Mouse (Mus musculus) intestine, postnatal 0 days (tissue): ENCODE measurements at regions not wholly inside any gene's neighbourhood (a gene's known extent, or its start where the extent isn't known, plus 50 kb on each side); places are given as distances from the start of the nearest gene placed in this dataset.

Experiments used
- ATAC-seq: fragments of 200-750 bp; cut with Nextera tagmentation; 2 replicates; pipeline ENCODE4 v1.8.0; 2017; ENCODE audit warnings: mild to moderate bottlenecking, moderate TSS enrichment, moderate library complexity
- H3K27ac ChIP-seq: fragments of 300-500 bp; sonication (generic); 2 replicates; pipeline ENCODE4 v1.5.1; 2014; ENCODE audit warnings: mild to moderate bottlenecking, low read depth, low read length, moderate library complexity
- H3K27me3 ChIP-seq: fragments of 300-500 bp; sonication (generic); replicated peaks from 2 replicates; pipeline ENCODE4 v1.6.1; 2014; ENCODE audit warnings: low read length, mixed read lengths; ENCODE audit not compliant: control insufficient read depth, insufficient read depth
- H3K36me3 ChIP-seq: fragments of 300-500 bp; sonication (generic); 2 replicates; pipeline ENCODE4 v1.6.1; 2014; ENCODE audit warnings: mild to moderate bottlenecking, moderate library complexity; ENCODE audit not compliant: control insufficient read depth, insufficient read depth
- H3K4me1 ChIP-seq: fragments of 300-500 bp; sonication (generic); replicated peaks from 2 replicates; pipeline ENCODE4 v1.6.1; 2014; ENCODE audit warnings: antibody characterized with exemption, low read length, mixed read lengths; ENCODE audit not compliant: control insufficient read depth, insufficient read depth
- H3K4me2 ChIP-seq: fragments of 300-500 bp; sonication (generic); replicated peaks from 2 replicates; pipeline ENCODE4 v1.6.1; 2014; ENCODE audit warnings: low read depth, mild to moderate bottlenecking, moderate library complexity
- H3K4me3 ChIP-seq: fragments of 300-500 bp; sonication (generic); 2 replicates; pipeline ENCODE4 v1.5.1; 2014; ENCODE audit warnings: low read depth, low read length
- H3K9ac ChIP-seq: fragments of 300-500 bp; sonication (generic); 2 replicates; pipeline ENCODE4 v1.6.1; 2014; ENCODE audit warnings: mild to moderate bottlenecking, low read depth, low read length
- H3K9me3 ChIP-seq: fragments of 300-500 bp; sonication (generic); 2 replicates; pipeline ENCODE4 v1.6.1; 2016; ENCODE audit warnings: mixed run types; ENCODE audit not compliant: control insufficient read depth
- CTCF ChIP-seq: sonication (generic); IDR thresholded peaks from 2 replicates; pipeline ENCODE4 v1.5.1; 2016; ENCODE audit warnings: low read depth, mild to moderate bottlenecking, control low read depth, antibody characterized with exemption, moderate library complexity
- WGBS: fragments of 180-500 bp; shearing (Covaris S2); extraction: QIAGEN DNeasy Blood & Tissue Kit; methylation state at CpG from one replicate; pipeline ENCODE4 v1.1.7; 2014; 5-methylcytosine and 5-hydroxymethylcytosine counted together

- no peak overlapping the region for H3K4me2 ChIP-seq
- H3K4me1 ChIP-seq: no peaks in the 10 kb centered on the region
- ATAC-seq: no peak
- WGBS: 65% methylated on average over 5 of the region's 5 CpGs
- H3K4me3 ChIP-seq: no peak overlapping the region
- no peak overlapping the region for H3K27ac ChIP-seq
- no peak overlapping the region for H3K9ac ChIP-seq
- H3K9me3 ChIP-seq: no peaks in the 10 kb centered on the region
- no peak for TF ChIP-seq CTCF
- no peaks in the 10 kb centered on the region for H3K27me3 ChIP-seq
- H3K36me3 ChIP-seq: no peaks in the 10 kb centered on the region
Measured at GRCm38 (mm10) chr15:24275100-24275499, 1138.5 kb downstream of the Basp1 start.

GRCm38 (mm10) chr15:24267360-24267759, 1146.2 kb downstream of the Basp1 start:
- Histone ChIP-seq H3K9me3 (no peaks in the 10 kb centered on the region), H3K4me2 (no peak overlapping the region), H3K27ac (no peak overlapping the region), H3K36me3 (no peaks in the 10 kb centered on the region), H3K4me3 (no peak overlapping the region), H3K27me3 (no peaks in the 10 kb centered on the region), H3K4me1 (no peaks in the 10 kb centered on the region), H3K9ac (no peak overlapping the region)
- ATAC-seq: no peak
- TF ChIP-seq CTCF: no peak
